In genomic region chr14:34769567-34770158, GRCm38 (mm10) we compare ENCODE assay signal across 8 mouse cellular contexts. TPM values are rescaled to one million over a fixed set of nuclear protein-coding genes. Genes with fewer than 3 reads are reported as not detected.
DNase-seq lines count a peak whose midpoint lies in the region; ATAC-seq and TF ChIP-seq lines count a peak whose summit lies in the region.

No protein-coding gene starts in this region.

- WGBS in embryonic facial prominence, embryonic 14.5 days, result 18% methylated on average over 32 of the region's 32 CpGs
- WGBS in hindbrain, embryonic 16.5 days, result 17% methylated on average over 32 of the region's 32 CpGs
- 15% methylated on average over 32 of the region's 32 CpGs for WGBS in limb, embryonic 11.5 days

- no peaks in the 10 kb centered on the region for H3K36me3 ChIP-seq in embryonic facial prominence, embryonic 14.5 days (ENCODE audit: control insufficient read depth, insufficient read depth, low read length)
- H3K36me3 ChIP-seq in hindbrain, embryonic 16.5 days (ENCODE audit: control insufficient read depth, insufficient read depth, low read length), result no peaks in the 10 kb centered on the region
- H3K36me3 ChIP-seq in limb, embryonic 11.5 days (ENCODE audit: control insufficient read depth, insufficient read depth, low read length), result no peaks in the 10 kb centered on the region
- H3K36me3 ChIP-seq in myocyte (ENCODE audit: control insufficient read depth, insufficient read depth), result no peaks in the 10 kb centered on the region

- intact Hi-C loops in gastrocnemius, postnatal 14 days (cut with DNase I; ENCODE audit: low total_unique reads), result no loop called here

- TF ChIP-seq POLR2A in myocyte (IDR thresholded peaks at IDR 0.05; ENCODE audit: insufficient read length, low read depth), result no peak

- H3K4me1 ChIP-seq in embryonic facial prominence, embryonic 14.5 days (ENCODE audit: control insufficient read depth, insufficient read depth, low read length), result no peaks in the 10 kb centered on the region
- peaks cover 2% of the 10 kb centered on the region; the same call in 1 of the 2 replicates for H3K4me1 ChIP-seq in hindbrain, embryonic 16.5 days (ENCODE audit: control insufficient read depth, insufficient read depth, low read depth, low read length)
- no peaks in the 10 kb centered on the region for H3K4me1 ChIP-seq in limb, embryonic 11.5 days (ENCODE audit: control insufficient read depth, insufficient read depth, low read length)

- H3ac ChIP-seq in myocyte (ENCODE audit: control insufficient read depth, insufficient read length), result no peak overlapping the region

- H3K9ac ChIP-seq in embryonic facial prominence, embryonic 14.5 days (ENCODE audit: low read depth, low read length), result peak overlapping the region; percentile 45
- H3K9ac ChIP-seq in hindbrain, embryonic 16.5 days (ENCODE audit: low read depth, low read length), result peak overlapping the region; percentile 74
- H3K9ac ChIP-seq in limb, embryonic 11.5 days (ENCODE audit: low read length), result peak overlapping the region; percentile 35; the same call in 1 of the 2 replicates

- H3K79me2 ChIP-seq in myocyte (ENCODE audit: control insufficient read depth, insufficient read depth), result no peaks in the 10 kb centered on the region

- no peaks in the 10 kb centered on the region for H3K9me3 ChIP-seq in embryonic facial prominence, embryonic 14.5 days (ENCODE audit: control insufficient read depth, low read length)
- H3K9me3 ChIP-seq in hindbrain, embryonic 16.5 days (ENCODE audit: control insufficient read depth, low read length), result no peaks in the 10 kb centered on the region
- no peaks in the 10 kb centered on the region for H3K9me3 ChIP-seq in limb, embryonic 11.5 days (ENCODE audit: control insufficient read depth, low read length)

- peak overlapping the region; percentile 46 for H3K4me3 ChIP-seq in embryonic facial prominence, embryonic 14.5 days (ENCODE audit: low read depth, low read length)
- peak overlapping the region; percentile 52 for H3K4me3 ChIP-seq in hindbrain, embryonic 16.5 days (ENCODE audit: low read length)
- peak overlapping the region; percentile 35 for H3K4me3 ChIP-seq in limb, embryonic 11.5 days (ENCODE audit: low read depth, low read length)
- peak overlapping the region; percentile 10 for H3K4me3 ChIP-seq in myocyte

- 0 out of 2 replicates have a peak, but pooled peaks cover 4% of the 10 kb centered on the region for H3K27me3 ChIP-seq in embryonic facial prominence, embryonic 14.5 days (replicated peaks; ENCODE audit: control insufficient read depth, insufficient read depth, low read length)
- 0 out of 2 replicates have a peak, but pooled peaks cover 4% of the 10 kb centered on the region for H3K27me3 ChIP-seq in hindbrain, embryonic 16.5 days (replicated peaks; ENCODE audit: control insufficient read depth, insufficient read depth, low read length)
- H3K27me3 ChIP-seq in limb, embryonic 11.5 days (ENCODE audit: control insufficient read depth, insufficient read depth, low read length), result no peaks in the 10 kb centered on the region; the same call in 1 of the 2 replicates
- no peaks in the 10 kb centered on the region for H3K27me3 ChIP-seq in myocyte (ENCODE audit: control insufficient read depth, insufficient read depth, insufficient read length)

- DNase-seq in gastrocnemius, postnatal 14 days, result peak; percentile 13
- no peak for DNase-seq in gastrocnemius, postnatal 25 days
- peak; percentile 56 for DNase-seq in ZHBTc4 (ENCODE audit: low read depth, low spot score)
- no peak for DNase-seq in embryonic facial prominence, embryonic 14.5 days (ENCODE audit: low spot score)
- DNase-seq in limb, embryonic 11.5 days (ENCODE audit: low spot score), result peak; percentile 62
- DNase-seq in thymus, postnatal 0 days (ENCODE audit: low spot score), result peak; percentile 35

- H3K27ac ChIP-seq in embryonic facial prominence, embryonic 14.5 days (replicated peaks; ENCODE audit: low read depth, low read length), result no peak overlapping the region
- H3K27ac ChIP-seq in hindbrain, embryonic 16.5 days (ENCODE audit: low read depth, low read length), result no peak overlapping the region
- no peak overlapping the region for H3K27ac ChIP-seq in limb, embryonic 11.5 days (replicated peaks; ENCODE audit: low read depth, low read length)

- peak overlapping the region; percentile 68 for H3K4me2 ChIP-seq in embryonic facial prominence, embryonic 14.5 days (ENCODE audit: low read depth, low read length)
- peak overlapping the region; percentile 96 for H3K4me2 ChIP-seq in hindbrain, embryonic 16.5 days (ENCODE audit: low read length)
- peak overlapping the region; percentile 89 for H3K4me2 ChIP-seq in limb, embryonic 11.5 days (ENCODE audit: low read depth, severe bottlenecking)
- H3K4me2 ChIP-seq in myocyte (ENCODE audit: low read depth), result peak overlapping the region; percentile 99

- 0 out of 2 replicates have a peak, but pooled peaks have one; percentile 35 for ATAC-seq in embryonic facial prominence, embryonic 14.5 days (ENCODE audit: low read depth)
- peak; percentile 73 for ATAC-seq in hindbrain, embryonic 16.5 days
- ATAC-seq in limb, embryonic 11.5 days (ENCODE audit: insufficient number of reproducible peaks, low FRiP score, low TSS enrichment, low read depth), result peak; percentile 47

TF ChIP-seq in myocyte, 11 proteins besides CTCF, POLR2A, EP300 and RAD21:
- TF ChIP-seq TCF3 (IDR thresholded peaks at IDR 0.05; ENCODE audit: insufficient read length, low read depth) (no peak), MAX (IDR thresholded peaks at IDR 0.05; ENCODE audit: low read depth) (no peak), TCF12 (IDR thresholded peaks at IDR 0.05; ENCODE audit: insufficient read depth, poor library complexity, severe bottlenecking) (no peak), CEBPB (IDR thresholded peaks at IDR 0.05; ENCODE audit: insufficient read depth, poor library complexity, severe bottlenecking) (no peak), MYOG (IDR thresholded peaks at IDR 0.05; ENCODE audit: control insufficient read depth in 1 of 3, insufficient read depth in 1 of 3, insufficient read length in 2 of 3, low read depth in 2 of 3) (no peak), POLR2AphosphoS2 (IDR thresholded peaks at IDR 0.05; ENCODE audit: insufficient read length, low read depth) (no peak), USF1 (IDR thresholded peaks at IDR 0.05; ENCODE audit: low read depth) (no peak), E2F4 (IDR thresholded peaks at IDR 0.05; ENCODE audit: insufficient read depth) (no peak), REST (IDR thresholded peaks at IDR 0.05; ENCODE audit: insufficient read depth, insufficient read length) (no peak), SRF (IDR thresholded peaks at IDR 0.05; ENCODE audit: control insufficient read depth, insufficient read length, low read depth) (no peak), MYOD1 (IDR thresholded peaks at IDR 0.05; ENCODE audit: control insufficient read depth in 1 of 3, insufficient read length in 2 of 3, low read depth in 2 of 3) (no peak)

RNA-seq across cellular contexts. Expression of gene Grid1, which starts 50.2 kb away (rescaled TPM):
- total RNA-seq in gastrocnemius, postnatal 14 days (2021), result under 1 TPM; 0.04 to 0.24 TPM
- not detected for total RNA-seq in gastrocnemius, postnatal 25 days (2021)
- polyA plus RNA-seq in embryonic facial prominence, embryonic 14.5 days (2014; fragmentation: Nextera tagmentation; extraction: Ambion mirVana), result 1.8 and 2.5 TPM in 2 replicates
- polyA plus RNA-seq in hindbrain, embryonic 16.5 days (2015; fragmentation: Nextera tagmentation; extraction: Ambion mirVana), result 5.8 and 7.1 TPM in 2 replicates
- 0.17 TPM in 1 of 2 replicates, not detected in the other for polyA plus RNA-seq in limb, embryonic 11.5 days (2014; fragmentation: Nextera tagmentation; extraction: Ambion mirVana)
- polyA plus RNA-seq in myocyte (2012; fragmentation: generic; extraction: Trizol), result not detected
- 0.05 and 0.08 TPM in 2 replicates for polyA plus RNA-seq in thymus, postnatal 0 days (2015; fragmentation: Nextera tagmentation; extraction: Ambion mirVana)

Comparison
In these comparisons a context has a peak if more than half of its experiments do, and no peak if none do; other contexts are left out.
1. DNase-seq: peak in gastrocnemius, postnatal 14 days (single experiment), ZHBTc4 (single experiment), limb, embryonic 11.5 days (single experiment) and thymus, postnatal 0 days (single experiment); none in gastrocnemius, postnatal 25 days (single experiment) and embryonic facial prominence, embryonic 14.5 days (single experiment).
2. Peak in every context shown above with its lines, with median percentiles within 50 percentile points of each other: ATAC-seq, H3K4me2 ChIP-seq, H3K4me3 ChIP-seq and H3K9ac ChIP-seq.